Mouse (Mus musculus): ENCODE data around the gene Mtmr10. TPM values are rescaled to one million over a fixed set of nuclear protein-coding genes. Genes with fewer than 3 reads are reported as not detected.

Gene Mtmr10
- 1.0 and 1.8 TPM in 2 replicates for polyA plus RNA-seq (2012; rRNA removed)

DNA sequence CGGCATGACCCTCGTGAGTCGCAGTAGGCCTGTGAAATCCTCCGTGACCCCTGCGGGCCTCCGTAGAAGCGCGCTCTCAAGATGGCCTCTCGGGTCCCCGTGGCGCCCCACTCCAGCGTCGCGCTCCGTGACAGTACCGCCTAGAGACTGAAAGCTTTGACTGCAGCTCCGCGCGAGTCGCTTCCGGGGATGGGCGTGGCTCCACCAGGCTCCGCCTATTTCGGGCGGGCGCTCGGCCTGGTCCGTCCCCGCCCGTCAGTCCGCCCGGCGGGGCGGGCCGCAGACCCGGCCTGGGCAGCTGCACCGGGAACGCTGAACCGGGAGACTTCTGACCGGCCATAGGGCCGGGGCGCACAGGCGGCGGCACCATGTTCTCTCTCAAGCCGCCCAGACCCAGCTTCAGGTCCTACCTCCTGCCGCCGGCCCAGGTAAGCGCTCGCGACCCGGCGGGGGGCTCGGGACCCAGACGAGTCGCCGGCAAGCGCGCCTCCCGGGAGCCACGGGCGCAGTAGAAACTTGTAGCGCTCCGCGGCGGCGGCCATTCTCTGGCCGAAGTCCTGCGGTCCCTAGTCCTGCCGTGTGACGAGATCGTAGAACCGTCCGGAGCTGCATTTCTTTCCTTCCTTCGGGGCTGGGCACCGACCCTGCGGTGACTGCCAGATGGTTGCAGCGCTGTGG is at the start of gene Mtmr10:
Mtmr10 (plus strand) TSS at position 240 of the 678 bp plus-strand sequence.

GRCm38 (mm10) chr7:64373830-64374562 is 86.5 kb downstream of the Mtmr10 start, which contains the start of gene Fan1:
Gene Fan1 (minus strand): TSS chr7:64374095.

Other genes starting within 250 kb of the Mtmr10 start
- gene Trpm1, start 133.8 kb upstream of the Mtmr10 start, polyA plus RNA-seq (2012; rRNA removed), result 0.08 and 0.22 TPM in 2 replicates
- gene Fan1, start 86.4 kb downstream of the Mtmr10 start, polyA plus RNA-seq (2012; rRNA removed), result 0.59 and 0.76 TPM in 2 replicates
- 0.16 TPM in 1 of 2 replicates, not detected in the other for gene Mphosph10, start 104.6 kb downstream of the Mtmr10 start, polyA plus RNA-seq (2012; rRNA removed)
- 5.9 and 6.0 TPM in 2 replicates for gene Mcee, start 105.0 kb downstream of the Mtmr10 start, polyA plus RNA-seq (2012; rRNA removed)
- 0.87 and 1.2 TPM in 2 replicates for gene Apba2, start 214.1 kb downstream of the Mtmr10 start, polyA plus RNA-seq (2012; rRNA removed)